Mouse (Mus musculus) megakaryocyte, embryonic 14.5 days (primary cell): ENCODE data around the gene Ube2e1.

Source experiments
- FLI1 ChIP-seq: IDR thresholded peaks from 2 replicates; pipeline ENCODE4 v1.6.1; 2012; ENCODE audit warnings: low read length, inconsistent platforms, mixed read lengths
- GATA1 ChIP-seq: IDR thresholded peaks from 3 replicates; pipeline ENCODE4 v1.6.1; 2012; ENCODE audit warnings: mixed read lengths, low read length, inconsistent platforms, borderline replicate concordance

GRCm38 (mm10) chr14:18240132-18240531 is 91.5 kb downstream of the Ube2e1 start:
- TF ChIP-seq GATA1 (no peak), FLI1 (no peak)
